ENCODE assay signal across 25 mouse cellular contexts in genomic region chr10:67652300-67652699, GRCm38 (mm10).
"Had no signal": no experiment of that assay in that cellular context is flagged by ENCODE, and none has a peak within 500 bp of the region (broad histone marks: within the 10 kb centered on the region; RNA-seq: fewer than 3 reads in every experiment).

No protein-coding gene starts in this region.

- H3K4me1 ChIP-seq: intestine, embryonic 15.5 days had no signal

- DNase-seq: gastrocnemius, adult 2 months; gastrocnemius, postnatal 10 days; gastrocnemius, postnatal 25 days; heart, adult 18-20 months; heart, postnatal 10 days; heart, postnatal 4 days; liver; liver, embryonic 13.5 days; liver, postnatal 0 days had no signal

- H3K27me3 ChIP-seq: heart, embryonic 12.5 days; intestine, embryonic 15.5 days; limb, embryonic 12.5 days; liver, embryonic 13.5 days; liver, embryonic 15.5 days had no signal

- H3K4me2 ChIP-seq: heart, embryonic 12.5 days; hindbrain, embryonic 12.5 days; hindbrain, embryonic 14.5 days; intestine, embryonic 15.5 days; limb, embryonic 12.5 days; liver, embryonic 11.5 days; liver, embryonic 13.5 days; liver, embryonic 15.5 days had no signal

- H3K9me3 ChIP-seq: heart, embryonic 10.5 days; heart, embryonic 12.5 days; hindbrain, embryonic 10.5 days; hindbrain, embryonic 12.5 days; intestine, embryonic 15.5 days; limb, embryonic 10.5 days; limb, embryonic 12.5 days; liver, embryonic 13.5 days; liver, embryonic 15.5 days had no signal

- H3K4me3 ChIP-seq: gastrocnemius, adult 2 months; heart, embryonic 10.5 days; heart, embryonic 12.5 days; hindbrain, embryonic 10.5 days; hindbrain, embryonic 12.5 days; intestine, embryonic 15.5 days; layer of hippocampus, adult 2 months; left cerebral cortex, adult 2 months; limb, embryonic 10.5 days; limb, embryonic 12.5 days; liver, embryonic 13.5 days; liver, embryonic 15.5 days had no signal

- H3K27ac ChIP-seq: gastrocnemius, adult 2 months; heart, embryonic 10.5 days; hindbrain, embryonic 10.5 days; hindbrain, embryonic 12.5 days; hindbrain, embryonic 14.5 days; intestine, embryonic 15.5 days; layer of hippocampus, adult 2 months; left cerebral cortex, adult 2 months; limb, embryonic 10.5 days; limb, embryonic 12.5 days; liver, embryonic 13.5 days; liver, embryonic 15.5 days had no signal

- ATAC-seq: forebrain, embryonic 16.5 days; hindbrain, embryonic 16.5 days; inflammation-experienced regulatory T-cells, adult 6 months; intestine, embryonic 15.5 days; intestine, postnatal 0 days; liver, postnatal 0 days had no signal

- H3K36me3 ChIP-seq: heart, embryonic 10.5 days; heart, embryonic 12.5 days; hindbrain, embryonic 10.5 days; hindbrain, embryonic 12.5 days; intestine, embryonic 15.5 days; limb, embryonic 10.5 days; limb, embryonic 12.5 days; liver, embryonic 13.5 days; liver, embryonic 15.5 days had no signal

- H3K9ac ChIP-seq: heart, embryonic 12.5 days; hindbrain, embryonic 12.5 days; hindbrain, embryonic 14.5 days; intestine, embryonic 15.5 days; limb, embryonic 12.5 days; liver, embryonic 13.5 days; liver, embryonic 15.5 days; liver, postnatal 0 days had no signal
